Mouse (Mus musculus) liver, embryonic 16.5 days (tissue): Measurements from ENCODE around the gene Carhsp1. TPM values are rescaled to one million over a fixed set of nuclear protein-coding genes. Genes with fewer than 3 reads are reported as not detected.
A peak's percentile ranks its signal among the peaks of the same experiment; 100 is the strongest.

Experiments used
- ATAC-seq: fragments of 200-750 bp; cut with Nextera tagmentation; 2 replicates; pipeline ENCODE4 v1.8.0; 2017; ENCODE audit warnings: low read depth, mild to moderate bottlenecking, moderate number of reproducible peaks, moderate library complexity
- H3K27ac ChIP-seq: fragments of 300-500 bp; sonication (generic); 2 replicates; pipeline ENCODE4 v1.5.1; 2014; ENCODE audit warnings: mild to moderate bottlenecking, low read length
- H3K27me3 ChIP-seq: fragments of 300-500 bp; sonication (generic); 2 replicates; pipeline ENCODE4 v1.6.1; 2014; ENCODE audit warnings: low read depth, low read length, mixed read lengths; ENCODE audit not compliant: control insufficient read depth, insufficient read depth
- H3K36me3 ChIP-seq: fragments of 300-500 bp; sonication (generic); 2 replicates; pipeline ENCODE4 v1.6.1; 2014; ENCODE audit warnings: mild to moderate bottlenecking; ENCODE audit not compliant: control insufficient read depth, insufficient read depth
- H3K4me1 ChIP-seq: fragments of 300-500 bp; sonication (generic); 2 replicates; pipeline ENCODE4 v1.6.1; 2014; ENCODE audit warnings: low read depth, low read length, mixed read lengths; ENCODE audit not compliant: control insufficient read depth
- H3K4me2 ChIP-seq: fragments of 300-500 bp; sonication (generic); 2 replicates; pipeline ENCODE4 v1.6.1; 2014; ENCODE audit warnings: low read depth, low read length, mixed read lengths
- H3K4me3 ChIP-seq: fragments of 300-500 bp; sonication (generic); 2 replicates; pipeline ENCODE4 v1.5.1; 2014; ENCODE audit warnings: low read depth, mild to moderate bottlenecking, low read length
- H3K9ac ChIP-seq: fragments of 300-500 bp; sonication (generic); 2 replicates; pipeline ENCODE4 v1.6.1; 2014; ENCODE audit warnings: low read depth, low read length
- H3K9me3 ChIP-seq: fragments of 300-500 bp; sonication (generic); replicated peaks from 2 replicates; pipeline ENCODE4 v1.6.1; 2016; ENCODE audit warnings: low read length; ENCODE audit not compliant: control insufficient read depth
- WGBS: fragments of 180-500 bp; shearing (Covaris S2); extraction: QIAGEN DNeasy Blood & Tissue Kit; methylation state at CpG from one replicate; pipeline ENCODE4 v1.1.7; 2014; ENCODE audit not compliant: insufficient replicate concordance; 5-methylcytosine and 5-hydroxymethylcytosine counted together
- polyA plus RNA-seq: library from polyadenylated mRNA; unstranded; fragments of >200 nt; fragmentation: Nextera tagmentation; extraction: Ambion mirVana; gene quantifications from 2 replicates; pipeline ENCODE4 v1.2.1, GENCODE M21; 2015

The Carhsp1 gene
- polyA plus RNA-seq, 1 experiment from 2014 or later = 96.6 TPM

- Histone ChIP-seq H3K9me3 (no peaks in the 10 kb centered on the region), H3K4me2 (peak overlapping the region; percentile 75), H3K27ac (peak overlapping the region; percentile 90), H3K4me1 (peaks cover 83% of the 10 kb centered on the region), H3K36me3 (peaks cover 7% of the 10 kb centered on the region), H3K9ac (peak overlapping the region; percentile 84), H3K4me3 (peak overlapping the region; percentile 81), H3K27me3 (no peaks in the 10 kb centered on the region)
- WGBS = 28% methylated on average over 15 of the region's 15 CpGs
- no peak for ATAC-seq
Measured at GRCm38 (mm10) chr16:8670041-8671035, 1.6 kb downstream of the Carhsp1 start.

GRCm38 (mm10) chr16:8669432-8669831 is 2.5 kb downstream of the Carhsp1 start:
- H3K4me2 ChIP-seq = peak overlapping the region; percentile 75
- H3K36me3 ChIP-seq = peaks cover 7% of the 10 kb centered on the region
- no peaks in the 10 kb centered on the region for H3K27me3 ChIP-seq
- no peak overlapping the region; the same call in 1 of the 2 replicates for H3K27ac ChIP-seq
- peak overlapping the region; percentile 84; the same call in 1 of the 2 replicates for H3K9ac ChIP-seq
- H3K4me3 ChIP-seq = peak overlapping the region; percentile 81
- 68% methylated on average over 5 of the region's 5 CpGs for WGBS
- H3K9me3 ChIP-seq = no peaks in the 10 kb centered on the region
- peaks cover 78% of the 10 kb centered on the region for H3K4me1 ChIP-seq
- ATAC-seq = no peak

GRCm38 (mm10) chr16:8668386-8668785 is 3.6 kb downstream of the Carhsp1 start:
- Histone ChIP-seq H3K9me3 (no peaks in the 10 kb centered on the region), H3K4me2 (no peak overlapping the region), H3K9ac (no peak overlapping the region), H3K4me3 (no peak overlapping the region), H3K36me3 (peaks cover 14% of the 10 kb centered on the region), H3K4me1 (peaks cover 71% of the 10 kb centered on the region), H3K27me3 (no peaks in the 10 kb centered on the region), H3K27ac (no peak overlapping the region)
- WGBS = 91% methylated on average over 2 of the region's 2 CpGs
- no peak for ATAC-seq

- H3K27ac ChIP-seq = 0 out of 2 replicates have a peak overlapping the region, but pooled peaks have one; percentile 31
- no peak for ATAC-seq
- no peaks in the 10 kb centered on the region for H3K27me3 ChIP-seq
- WGBS = 60% methylated on average over 4 of the region's 4 CpGs
- H3K4me1 ChIP-seq = peaks cover 65% of the 10 kb centered on the region
- H3K36me3 ChIP-seq = peaks cover 17% of the 10 kb centered on the region
- no peak overlapping the region for H3K4me3 ChIP-seq
- no peak overlapping the region for H3K9ac ChIP-seq
- peak overlapping the region; percentile 28 for H3K4me2 ChIP-seq
- H3K9me3 ChIP-seq = no peaks in the 10 kb centered on the region
Measured at GRCm38 (mm10) chr16:8667814-8668213, 4.1 kb downstream of the Carhsp1 start.

GRCm38 (mm10) chr16:8667261-8667660 is 4.7 kb downstream of the Carhsp1 start:
- Histone ChIP-seq H3K27me3 (no peaks in the 10 kb centered on the region), H3K9me3 (no peaks in the 10 kb centered on the region), H3K36me3 (peaks cover 23% of the 10 kb centered on the region), H3K4me3 (no peak overlapping the region), H3K9ac (peak overlapping the region; percentile 30; the same call in 1 of the 2 replicates), H3K27ac (peak overlapping the region; percentile 23), H3K4me1 (peaks cover 61% of the 10 kb centered on the region), H3K4me2 (peak overlapping the region; percentile 28)
- no peak for ATAC-seq
- WGBS = 69% methylated on average over 7 of the region's 7 CpGs

GRCm38 (mm10) chr16:8666452-8666851 is 5.5 kb downstream of the Carhsp1 start:
- peaks cover 61% of the 10 kb centered on the region for H3K4me1 ChIP-seq
- no peak overlapping the region for H3K4me2 ChIP-seq
- ATAC-seq = no peak

GRCm38 (mm10) chr16:8665367-8665766 is 6.6 kb downstream of the Carhsp1 start:
- H3K4me1 ChIP-seq = peaks cover 56% of the 10 kb centered on the region

More at GRCm38 (mm10) chr16:8666452-8666851, 5.5 kb downstream of the Carhsp1 start:
- WGBS = 20% methylated on average over 2 of the region's 2 CpGs
- peak overlapping the region; percentile 1; the same call in 1 of the 2 replicates for H3K27ac ChIP-seq
- H3K9ac ChIP-seq = no peak overlapping the region
- no peak overlapping the region for H3K4me3 ChIP-seq
- peaks cover 31% of the 10 kb centered on the region for H3K36me3 ChIP-seq
- no peaks in the 10 kb centered on the region for H3K27me3 ChIP-seq
- H3K9me3 ChIP-seq = no peaks in the 10 kb centered on the region

GRCm38 (mm10) chr16:8663606-8664539 is 8.1 kb downstream of the Carhsp1 start:
- no peak for ATAC-seq
- 83% methylated on average over 24 of the region's 24 CpGs for whole genome bisulfite sequencing
- Histone ChIP-seq H3K4me2 (no peak overlapping the region), H3K9ac (no peak overlapping the region), H3K4me1 (peaks cover 41% of the 10 kb centered on the region), H3K4me3 (no peak overlapping the region), H3K9me3 (no peaks in the 10 kb centered on the region), H3K27me3 (no peaks in the 10 kb centered on the region), H3K27ac (no peak overlapping the region; the same call in 1 of the 2 replicates), H3K36me3 (peaks cover 51% of the 10 kb centered on the region)

More at GRCm38 (mm10) chr16:8665367-8665766, 6.6 kb downstream of the Carhsp1 start:
- Histone ChIP-seq H3K36me3 (peaks cover 38% of the 10 kb centered on the region), H3K27me3 (no peaks in the 10 kb centered on the region), H3K4me2 (no peak overlapping the region), H3K9ac (no peak overlapping the region), H3K27ac (no peak overlapping the region), H3K4me3 (no peak overlapping the region), H3K9me3 (no peaks in the 10 kb centered on the region)
- 88% methylated on average over 5 of the region's 5 CpGs for WGBS
- ATAC-seq = no peak
